Mouse (Mus musculus): ENCODE measurements around the gene Stard13.

Gene Stard13

DNA sequence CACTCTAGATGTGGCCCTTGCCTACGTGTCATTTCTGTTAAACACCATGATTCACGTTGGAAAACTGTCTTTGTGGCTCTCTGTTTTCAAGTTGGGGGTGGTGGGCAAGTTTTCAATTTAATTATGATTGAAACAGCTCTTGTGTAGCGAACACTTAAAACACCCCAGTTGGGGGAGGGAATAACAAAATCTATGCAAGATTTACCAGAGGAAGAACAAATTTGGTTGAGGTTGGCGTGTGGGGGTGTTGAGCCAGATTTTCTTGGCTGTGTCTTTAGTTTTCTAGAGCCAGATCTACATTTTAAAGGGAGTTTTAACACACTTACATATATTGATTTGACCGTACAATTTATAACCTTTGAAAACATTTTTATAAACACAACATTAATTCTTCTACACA is 173.9 kb downstream of the Stard13 start:
- no peak for DNase-seq (ENCODE audit: low spot score)

DNA sequence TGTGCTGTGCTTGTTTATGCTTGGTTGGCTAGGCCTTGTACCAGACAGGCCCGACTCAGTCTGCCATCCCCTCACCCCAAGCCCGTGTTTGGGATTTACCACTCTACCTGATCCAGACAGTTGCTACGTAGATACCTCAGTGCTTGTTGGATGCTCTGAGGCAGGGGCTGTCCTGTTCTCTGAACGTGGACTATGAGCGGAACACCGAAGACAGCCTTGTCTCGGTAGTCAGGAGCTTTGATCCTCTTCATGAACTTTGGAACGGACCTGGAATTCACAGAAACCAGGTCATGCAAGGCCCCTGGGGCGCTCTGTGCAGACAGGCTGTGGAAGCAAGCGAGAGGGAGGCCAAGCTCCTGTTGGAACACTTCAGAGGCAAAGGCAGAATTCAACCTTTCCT is 174.3 kb downstream of the Stard13 start:
- no peak for DNase-seq (ENCODE audit: low spot score)

DNA sequence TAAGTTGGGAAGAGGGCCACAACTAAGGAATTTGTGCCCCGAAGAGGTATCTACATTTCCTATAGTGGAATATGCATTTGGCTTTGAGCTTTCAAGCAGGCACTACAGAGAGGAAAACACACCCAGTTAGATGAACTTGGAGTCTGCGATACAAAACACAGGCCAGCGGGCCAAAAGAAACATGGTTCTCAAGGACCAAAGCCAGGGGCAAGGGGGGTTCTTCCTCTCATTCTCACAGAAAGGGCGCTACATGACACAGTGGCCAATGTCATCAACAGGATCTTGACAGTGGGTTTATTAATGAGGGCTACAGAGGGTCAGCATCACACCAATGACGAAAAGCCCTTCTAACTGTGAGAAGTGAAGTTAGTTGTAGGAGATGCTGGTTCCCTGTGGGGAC is 175.9 kb downstream of the Stard13 start:
- no peak for DNase-seq (ENCODE audit: low spot score)

DNA sequence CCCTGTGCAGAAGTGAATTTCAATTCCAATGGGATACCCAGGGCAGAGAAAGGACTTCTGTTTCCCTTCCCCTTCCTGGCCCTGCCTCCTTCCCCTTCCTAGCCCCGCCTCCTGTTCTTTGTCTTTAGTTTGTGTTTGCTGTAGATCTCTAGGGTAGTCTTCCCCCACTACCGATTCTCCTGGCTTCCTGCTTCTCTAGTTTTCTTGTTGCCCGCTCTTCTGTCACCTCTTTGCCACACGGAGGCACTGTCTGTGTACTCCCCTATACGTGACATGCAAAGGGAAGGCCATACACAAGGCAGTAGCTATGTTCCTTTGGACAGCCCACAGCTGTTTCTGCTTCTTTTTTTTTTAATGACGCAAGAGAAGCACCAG is 176.7 kb downstream of the Stard13 start:
- DNase-seq (ENCODE audit: low spot score): peak; percentile 52

DNA sequence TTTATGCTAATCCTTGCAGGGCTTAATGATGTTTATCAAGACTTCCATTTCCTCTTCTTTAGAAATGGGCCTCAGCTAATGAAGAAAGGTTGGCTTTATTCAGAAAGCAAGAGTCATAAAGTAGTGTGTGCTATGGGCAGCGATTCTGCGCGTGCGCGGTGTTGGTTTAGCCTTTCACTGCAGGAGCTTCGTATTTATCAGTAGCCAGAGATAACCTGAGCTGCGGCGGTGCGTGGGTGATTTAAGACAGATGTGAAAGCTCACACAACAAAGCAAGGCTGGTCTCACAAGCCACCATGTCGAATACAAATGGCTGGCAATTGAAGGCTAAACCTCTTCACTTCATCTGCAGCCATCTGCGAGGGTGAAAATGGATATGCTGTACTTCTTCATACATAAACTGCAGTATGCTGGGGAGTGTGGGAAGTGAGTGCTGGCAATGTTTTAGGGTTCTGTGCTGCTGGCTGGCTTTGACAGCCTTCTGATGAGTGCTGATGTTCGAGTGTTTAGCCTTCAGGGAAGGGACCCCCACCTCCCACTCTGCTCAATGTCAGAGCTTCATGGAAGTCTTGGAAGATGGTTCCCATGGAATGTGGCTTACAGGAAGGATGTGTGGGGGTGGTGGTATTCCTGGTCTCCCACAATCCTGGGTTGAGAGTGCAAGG is 177.2 kb downstream of the Stard13 start:
- DNase-seq (ENCODE audit: low spot score): no peak

DNA sequence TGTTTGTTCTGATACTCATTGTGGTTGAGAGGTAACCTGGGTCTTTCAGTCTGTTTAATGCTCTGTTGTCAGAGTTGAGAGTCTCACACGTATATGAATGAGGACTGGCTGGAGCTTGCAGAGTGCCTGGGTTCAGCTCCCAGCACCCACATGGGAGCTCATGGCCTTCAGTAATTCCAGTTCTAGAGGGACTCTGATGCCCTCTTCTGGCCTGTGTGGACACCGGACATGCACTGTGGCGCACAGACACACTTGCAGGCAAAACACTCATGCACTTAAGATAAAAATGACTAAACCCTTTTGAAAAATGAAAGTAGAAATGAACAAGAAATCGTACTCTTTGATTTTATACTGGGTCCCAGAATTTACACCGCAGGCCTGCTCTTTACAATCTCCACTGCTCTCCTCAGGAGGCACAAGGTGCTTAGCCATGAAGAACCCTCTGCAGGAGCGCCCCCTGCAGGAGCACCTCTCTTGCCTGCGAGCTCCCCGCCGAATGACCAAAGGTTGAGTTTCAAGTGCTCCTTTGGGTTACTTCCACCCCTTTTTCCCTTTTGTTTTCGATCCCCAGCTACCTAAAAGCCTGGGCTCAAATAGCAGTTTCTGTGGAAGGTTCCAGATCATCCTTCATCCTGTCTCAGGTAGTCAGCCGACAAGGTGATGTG is 178.1 kb downstream of the Stard13 start:
- no peak for DNase-seq (ENCODE audit: low spot score)

DNA sequence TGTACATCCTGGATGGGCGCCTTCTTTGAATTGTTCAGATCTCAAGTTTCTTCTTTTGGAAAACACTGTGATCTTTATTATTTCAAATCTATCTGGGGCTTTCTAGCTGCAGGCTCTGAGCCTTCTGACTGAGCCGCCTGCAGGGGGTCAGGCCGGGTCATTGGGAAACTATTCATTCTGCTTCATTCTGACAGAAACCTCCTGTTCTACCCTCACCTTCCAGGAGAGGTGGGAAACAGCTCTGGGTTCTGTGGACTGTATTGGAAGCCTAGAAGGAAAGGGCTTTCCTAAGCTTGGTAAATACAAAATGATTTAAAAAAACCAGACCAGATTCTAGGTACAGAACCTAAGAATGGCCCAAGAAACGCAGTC is 178.9 kb downstream of the Stard13 start:
- no peak for DNase-seq (ENCODE audit: low spot score)

DNA sequence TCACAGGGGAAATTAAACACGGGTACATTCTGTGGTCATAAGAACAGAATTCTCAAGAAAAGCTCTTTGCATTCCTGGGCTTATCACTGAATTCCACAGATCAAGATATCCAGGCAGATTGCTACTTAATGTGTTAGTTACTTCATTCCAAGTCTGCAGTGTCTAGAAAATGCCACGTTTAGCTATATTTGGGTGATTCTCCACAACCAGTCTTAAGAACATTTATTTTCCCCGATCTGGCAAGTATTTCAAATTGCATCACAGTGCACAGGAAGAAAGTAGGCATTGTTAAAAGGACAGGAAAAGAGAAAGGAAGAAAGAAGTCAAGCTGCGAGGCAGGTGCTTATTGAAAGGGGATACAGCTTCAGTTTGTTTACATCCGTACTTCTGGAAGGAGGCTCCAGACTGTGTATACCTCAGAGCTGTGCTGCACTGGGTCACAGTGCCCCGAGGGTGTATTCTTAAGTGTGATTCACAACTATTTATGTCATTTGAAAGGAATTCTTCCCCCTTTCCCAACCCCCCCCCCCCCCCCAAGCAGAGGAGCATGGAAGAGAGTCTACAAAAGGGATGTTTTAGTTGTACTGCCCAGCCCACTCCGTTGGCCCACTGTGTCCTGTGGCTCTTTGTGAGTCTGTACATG is 179.4 kb downstream of the Stard13 start:
- DNase-seq (ENCODE audit: low spot score): no peak

DNA sequence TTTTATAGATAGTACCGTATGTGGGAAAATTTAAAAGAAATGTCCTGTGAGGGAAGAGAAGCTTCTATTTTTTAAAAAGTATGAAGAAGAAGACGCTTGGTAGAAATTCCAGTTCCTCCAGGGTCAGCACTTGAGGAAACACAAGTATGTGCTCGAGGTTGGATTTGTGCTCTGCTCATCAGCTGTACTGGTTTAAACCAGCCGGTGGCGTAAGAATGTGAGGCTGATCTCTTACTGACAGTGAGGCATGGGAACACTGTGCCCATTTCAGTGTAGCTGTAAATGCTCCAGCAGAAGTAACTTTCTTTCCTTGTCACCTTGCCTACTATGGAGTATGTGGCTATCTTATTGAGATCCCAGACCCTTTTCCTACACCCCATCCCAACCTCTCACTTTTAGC is 180.4 kb downstream of the Stard13 start:
- no peak for DNase-seq (ENCODE audit: low spot score)

DNA sequence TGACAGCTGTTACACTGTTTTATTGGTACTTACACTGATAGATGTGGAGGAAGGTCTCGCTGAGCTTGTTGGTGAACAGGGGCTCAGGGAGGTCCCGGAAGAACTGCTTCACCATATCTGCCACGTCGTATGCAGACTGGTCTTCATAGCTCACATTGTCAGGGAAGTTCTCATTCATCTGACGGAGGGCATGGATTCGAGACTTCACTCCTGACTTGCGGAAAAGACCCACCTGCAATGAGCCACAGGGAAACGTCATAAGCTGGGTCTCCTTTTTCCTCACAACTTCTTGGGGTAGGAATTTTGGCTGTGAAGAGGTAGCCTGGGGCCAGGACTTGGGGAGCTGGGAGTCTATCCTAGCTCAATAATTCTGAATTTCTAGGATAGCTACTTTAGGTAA is 181.3 kb downstream of the Stard13 start:
- no peak for DNase-seq (ENCODE audit: low spot score)

DNA sequence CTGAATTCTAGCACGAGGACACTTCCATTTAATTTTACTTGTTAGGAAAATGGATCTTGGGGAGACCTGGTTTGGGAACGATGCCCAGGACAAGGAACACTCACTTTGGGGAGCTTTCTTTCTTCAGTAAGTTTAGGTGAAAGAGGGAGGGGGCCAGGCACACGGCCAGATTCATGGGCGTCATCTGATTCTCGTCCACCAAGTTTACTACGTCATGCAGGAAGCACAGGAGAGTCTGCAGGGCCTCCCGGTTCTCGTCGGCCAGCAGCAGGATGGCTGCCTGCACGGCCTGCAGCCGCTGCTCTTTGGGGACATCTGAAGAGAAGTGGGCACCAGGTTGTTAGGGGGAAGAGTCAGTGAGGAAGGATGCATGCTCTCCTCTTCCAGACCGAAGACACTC is 186.1 kb downstream of the Stard13 start:
- no peak for DNase-seq (ENCODE audit: low spot score)

DNA sequence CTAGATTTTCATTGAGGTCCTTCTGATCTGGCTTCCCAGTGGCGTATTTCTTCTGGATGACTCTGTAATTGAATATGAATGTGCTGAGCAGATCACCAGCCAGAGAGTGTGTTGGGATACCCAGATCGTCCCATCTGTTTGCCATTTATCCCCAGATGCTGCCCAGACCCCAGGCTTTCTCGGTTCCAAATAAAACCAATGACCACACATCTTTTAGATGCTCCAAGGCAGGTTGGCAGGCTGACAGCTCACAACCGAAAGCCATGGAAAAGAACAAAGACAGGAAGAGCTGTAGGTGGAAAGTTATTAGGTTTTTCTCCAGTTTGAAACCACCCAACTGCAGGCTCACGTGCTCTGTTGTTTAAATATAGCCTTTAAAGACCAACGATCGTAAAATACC is 186.7 kb downstream of the Stard13 start:
- DNase-seq (ENCODE audit: low spot score): no peak

DNA sequence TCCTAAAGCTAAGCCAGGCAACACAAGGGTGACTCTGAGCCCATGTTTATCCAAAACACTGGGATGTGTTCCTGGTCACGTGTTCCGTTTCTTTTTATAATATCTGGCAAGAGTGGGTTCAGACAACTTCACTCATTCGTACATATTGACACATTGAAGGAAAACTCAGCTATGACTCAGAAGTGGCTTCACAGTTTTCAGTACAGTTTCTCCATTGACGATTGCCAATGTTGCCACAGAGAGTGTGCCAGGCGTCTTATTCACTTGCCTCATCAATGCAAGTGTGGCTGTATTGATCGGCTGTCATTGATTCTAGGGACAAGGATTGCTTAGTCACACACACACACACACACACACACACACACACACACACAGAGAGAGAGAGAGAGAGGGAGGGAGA is 187.5 kb downstream of the Stard13 start:
- no peak for DNase-seq (ENCODE audit: low spot score)

DNA sequence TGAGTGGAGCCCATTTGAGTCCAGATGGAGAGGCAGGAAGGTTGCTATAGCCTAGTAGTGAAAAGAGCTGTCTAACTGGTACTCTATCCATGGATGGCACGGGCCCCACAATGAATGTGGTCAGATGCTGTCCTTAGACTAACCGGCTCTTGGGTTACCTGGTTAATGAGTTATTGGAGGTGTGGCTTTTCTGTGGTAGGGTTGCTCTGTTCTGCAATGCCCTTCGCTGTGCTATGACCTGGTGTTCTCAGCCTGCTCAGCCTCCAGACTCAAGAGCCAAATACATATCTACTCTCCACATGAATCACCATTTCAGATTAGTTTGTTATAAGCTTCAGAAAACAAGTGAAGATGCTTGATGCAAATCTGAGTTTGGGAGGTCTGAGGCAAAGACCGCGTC is 190.7 kb downstream of the Stard13 start:
- DNase-seq (ENCODE audit: low spot score): no peak

DNA sequence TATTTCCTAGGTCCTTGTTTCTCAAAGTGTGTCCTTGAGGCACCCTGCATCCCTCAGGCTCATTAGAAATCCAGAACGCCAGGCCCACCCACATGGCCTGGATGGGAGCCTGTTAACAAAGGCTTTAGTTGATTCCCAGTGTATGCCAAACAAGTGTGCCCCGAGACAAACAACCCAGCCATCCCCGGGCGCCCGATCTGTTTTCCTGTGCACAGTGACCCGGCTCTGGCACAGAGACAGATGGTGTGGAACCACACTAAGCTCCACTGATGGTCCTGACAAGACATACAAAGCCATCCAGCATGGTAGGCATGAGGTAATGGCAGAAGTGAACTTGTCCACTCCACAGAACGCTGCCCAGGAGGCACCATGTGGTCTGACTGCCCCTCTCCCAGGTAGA is 195.8 kb downstream of the Stard13 start:
- DNase-seq (ENCODE audit: low spot score): no peak

DNA sequence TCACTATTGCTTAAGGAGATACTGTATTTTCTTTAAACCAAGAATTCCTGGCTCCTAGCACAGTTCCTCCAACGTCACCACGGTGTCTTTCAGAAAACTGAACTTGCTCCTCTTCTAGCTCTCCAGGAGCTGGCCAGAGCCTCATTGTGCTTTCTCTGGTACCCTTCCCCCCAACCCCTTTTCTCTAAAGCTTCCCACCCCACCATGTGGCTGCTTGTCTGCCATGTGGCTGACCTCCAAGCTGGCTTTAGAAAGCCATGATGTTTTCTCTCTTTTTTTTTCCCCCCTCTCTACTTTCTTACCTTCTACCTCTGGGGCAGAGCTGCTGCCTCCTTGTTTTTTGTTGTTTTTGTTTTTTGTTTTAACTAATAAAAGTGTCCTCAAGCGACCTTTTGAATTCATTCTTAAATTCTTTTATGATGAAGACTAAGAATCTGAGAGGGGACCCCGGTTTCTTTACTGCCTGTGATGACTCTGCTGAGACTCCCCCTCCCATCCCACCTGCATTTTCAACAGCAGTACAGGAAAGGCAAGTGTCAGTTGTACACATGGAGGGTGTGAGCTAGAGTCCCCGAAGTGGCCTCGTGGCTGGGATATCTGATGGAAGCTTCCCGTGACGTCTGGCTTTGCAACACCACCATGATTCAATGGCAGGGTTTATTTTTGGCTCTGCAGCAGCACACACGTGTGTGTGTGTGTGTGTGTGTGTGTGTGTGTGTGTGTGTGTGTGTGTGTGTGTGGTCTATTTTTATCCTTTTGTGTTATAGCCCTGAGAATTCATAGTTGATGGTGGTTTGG is 198.7 kb downstream of the Stard13 start:
- no peak for DNase-seq (ENCODE audit: low spot score)

DNA sequence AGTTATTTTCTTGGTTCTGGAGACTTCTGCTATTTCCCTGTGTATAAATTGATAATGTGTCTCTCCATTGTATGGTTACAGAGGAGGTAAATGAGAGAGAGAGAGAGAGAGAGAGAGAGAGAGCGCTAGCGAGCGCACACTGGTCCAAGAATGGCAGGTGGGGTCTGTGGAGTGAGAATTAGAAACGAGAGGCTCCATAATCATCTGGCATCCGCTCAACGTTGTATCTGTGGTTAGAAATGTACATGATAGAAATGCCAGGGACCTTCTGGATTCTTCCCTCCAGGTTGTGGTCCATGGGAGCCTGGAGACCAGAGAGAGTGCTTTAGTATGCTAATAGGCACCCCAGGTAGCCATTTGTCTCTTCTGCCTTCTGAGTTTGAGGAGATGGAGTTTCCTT is 204.7 kb downstream of the Stard13 start:
- DNase-seq (ENCODE audit: low spot score): no peak

DNA sequence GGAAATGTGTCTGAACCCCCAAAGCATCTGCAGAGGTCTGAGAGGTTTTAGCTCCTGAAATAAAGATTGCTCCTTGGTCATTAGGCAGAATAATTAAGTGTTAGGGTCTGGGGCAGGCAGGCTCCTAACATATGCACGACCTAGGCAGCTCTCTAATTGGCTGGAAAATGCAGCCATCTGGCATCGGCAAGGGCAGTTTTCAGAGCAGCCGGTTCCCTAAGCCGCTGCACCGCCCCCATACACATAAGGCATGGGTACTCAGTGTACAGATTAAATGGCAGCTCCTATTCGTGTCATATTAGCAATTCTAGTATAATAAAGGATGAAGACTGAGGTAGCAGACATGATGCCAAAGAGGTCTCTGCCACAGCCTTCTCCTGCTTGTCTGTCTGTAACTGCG is 206.5 kb downstream of the Stard13 start:
- no peak for DNase-seq (ENCODE audit: low spot score)

DNA sequence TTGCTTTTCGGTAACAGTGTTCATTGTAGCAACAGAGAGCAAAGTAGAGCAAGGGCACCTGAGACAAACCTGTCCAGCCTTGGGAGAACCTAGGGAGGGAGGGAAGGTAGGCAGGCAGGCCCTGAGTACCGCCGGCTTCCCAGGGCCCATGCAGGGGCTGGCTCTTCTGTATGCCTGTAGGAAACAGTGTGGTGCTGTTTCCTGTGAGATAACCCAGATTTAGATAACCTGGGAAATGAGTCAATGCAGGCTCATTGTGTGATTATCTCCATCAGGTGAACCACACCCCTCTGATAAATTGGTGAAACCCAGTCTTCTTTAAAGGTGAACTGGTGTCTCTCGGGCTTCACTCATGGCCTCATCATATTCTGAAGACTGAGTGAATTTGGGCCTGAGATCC is 207.6 kb downstream of the Stard13 start:
- DNase-seq (ENCODE audit: low spot score): no peak

DNA sequence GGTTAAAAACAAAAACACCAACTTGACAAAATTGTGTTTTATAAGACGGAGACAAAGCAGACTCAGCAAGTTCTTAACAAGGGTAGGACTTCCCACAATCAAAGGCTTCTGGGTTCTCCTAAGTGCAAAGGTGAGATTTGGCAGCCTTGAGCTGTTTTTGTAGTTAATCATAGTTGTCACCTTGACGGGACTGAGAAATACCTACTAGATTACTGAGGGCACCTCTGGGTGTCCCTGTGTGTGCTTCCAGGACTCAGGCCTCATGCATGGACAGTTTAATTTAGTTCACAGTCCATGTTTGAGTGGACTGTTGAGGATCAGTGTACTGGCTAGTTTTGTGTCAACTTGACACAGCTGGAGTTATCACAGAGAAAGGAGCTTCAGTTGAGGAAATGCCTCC is 209.2 kb downstream of the Stard13 start:
- no peak for DNase-seq (ENCODE audit: low spot score)

DNA sequence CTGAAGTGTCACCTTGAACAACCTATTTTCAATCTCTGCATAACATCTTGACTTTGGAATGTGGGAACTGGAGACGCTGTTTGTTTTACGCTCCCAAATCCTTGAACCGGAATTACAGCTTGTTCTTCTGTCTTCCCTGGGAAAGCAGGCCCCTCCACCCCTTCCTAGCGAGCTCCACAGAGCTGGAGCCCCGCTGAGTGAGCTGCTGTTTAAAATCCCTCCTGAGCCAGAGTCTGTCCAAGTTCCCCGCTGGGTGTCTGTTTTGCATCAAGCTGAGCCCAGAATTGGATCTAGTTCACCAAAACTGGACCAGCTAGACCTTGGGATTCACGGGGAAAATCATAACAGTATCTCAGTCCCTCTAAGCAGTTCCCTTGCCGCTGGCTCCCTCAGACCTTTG is 210.2 kb downstream of the Stard13 start:
- peak; percentile 51 for DNase-seq (ENCODE audit: low spot score)

DNA sequence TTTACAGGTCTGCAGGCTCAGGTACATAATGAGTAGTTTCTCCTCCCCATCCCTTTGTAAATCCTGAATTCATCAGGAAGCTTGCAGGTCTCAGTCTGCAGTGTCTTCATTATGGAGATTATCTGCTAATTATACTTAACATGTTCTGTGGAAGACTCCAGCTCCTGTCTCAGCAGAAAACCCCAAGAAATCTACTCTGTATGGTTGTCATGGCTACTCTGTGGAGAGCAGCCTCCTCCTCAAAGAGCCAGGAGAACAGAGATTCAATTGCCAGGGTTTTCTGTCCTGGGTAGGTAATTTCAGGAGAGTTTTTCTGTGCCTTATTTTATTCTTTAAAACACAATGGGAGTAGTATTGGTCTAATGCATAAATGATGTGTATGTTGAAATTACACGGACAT is 210.7 kb downstream of the Stard13 start:
- no peak for DNase-seq (ENCODE audit: low spot score)

DNA sequence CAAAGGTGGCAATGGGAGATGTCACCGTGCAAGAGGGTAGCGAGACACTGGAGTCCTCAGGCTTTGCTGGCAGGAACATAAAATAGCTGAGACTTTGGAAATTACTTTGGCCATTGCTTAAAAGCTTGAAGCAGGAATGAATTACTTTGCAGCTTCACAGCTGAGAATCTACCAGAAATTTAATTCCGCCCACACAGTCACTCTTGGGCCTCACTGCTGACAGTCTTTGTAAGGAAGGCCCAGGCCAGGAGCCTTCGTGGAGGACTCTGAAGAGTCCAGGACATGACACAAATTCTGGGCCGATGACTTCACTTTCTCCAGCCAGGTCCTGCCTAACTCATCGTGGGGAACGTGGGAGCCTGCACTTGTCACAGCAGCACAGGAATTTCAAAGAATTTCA is 211.6 kb downstream of the Stard13 start:
- no peak for DNase-seq (ENCODE audit: low spot score)

Data from lung, postnatal 25 days (tissue).